Mouse (Mus musculus): ENCODE results near the gene Gm13090.
A peak's percentile ranks its signal among the peaks of the same experiment; 100 is the strongest.

Gm13090 gene

DNA sequence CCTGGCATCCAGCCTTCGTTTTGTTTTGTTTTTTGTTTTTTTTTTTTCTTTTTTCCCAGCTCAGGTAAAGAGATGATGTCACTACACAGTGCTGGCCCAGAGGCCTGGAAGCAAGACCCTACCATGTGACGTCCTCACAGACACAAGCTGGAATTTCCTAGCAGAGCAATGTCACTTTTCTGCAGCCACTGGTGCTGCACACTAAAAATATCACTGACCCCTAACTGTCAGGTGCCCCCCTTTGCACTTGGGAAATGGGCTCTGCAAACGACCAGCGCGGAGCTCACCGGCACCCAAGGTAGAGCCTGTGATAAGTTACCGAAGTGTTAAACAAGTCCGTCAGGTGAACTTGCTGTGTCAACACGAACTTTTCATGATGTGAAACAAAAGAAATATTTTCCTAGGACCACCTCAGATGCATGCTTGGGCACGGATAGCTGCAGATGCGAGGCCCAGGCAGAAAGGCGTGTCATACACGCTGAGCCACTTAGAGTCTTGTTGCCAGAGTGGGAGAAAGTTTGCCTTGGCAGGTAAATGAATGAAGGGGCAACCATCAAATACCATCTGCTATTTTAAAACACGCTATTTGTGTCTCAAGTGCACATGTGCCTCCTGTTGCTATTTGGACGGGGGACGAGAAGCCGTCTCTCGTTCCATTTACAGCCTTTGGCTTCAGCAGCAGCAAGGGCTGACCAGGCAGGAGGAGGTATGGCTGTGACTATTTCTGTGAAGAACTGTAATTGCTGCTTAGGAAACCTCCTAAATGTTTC is 7.1 kb downstream of the Gm13090 start:
- DNase-seq (ENCODE audit: low spot score in 2 of 2), result no peak

DNA sequence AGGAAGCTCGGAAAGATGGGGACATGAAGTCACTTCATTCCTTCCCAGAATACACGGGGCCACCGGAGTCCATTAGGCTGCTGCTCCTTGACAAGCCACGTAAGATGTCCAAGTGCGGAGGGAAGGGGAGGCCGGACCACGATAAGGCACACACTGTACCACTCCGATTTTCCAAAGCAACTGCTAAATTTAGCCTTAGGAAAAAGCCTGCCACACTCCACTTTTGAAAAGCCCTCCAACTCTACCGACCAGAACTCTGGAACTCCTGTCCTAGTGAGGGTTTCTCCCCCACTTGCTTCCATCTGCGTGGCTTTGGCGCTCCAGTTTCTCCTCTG is 7.7 kb downstream of the Gm13090 start:
- no peak for DNase-seq (ENCODE audit: low spot score in 2 of 2)

DNA sequence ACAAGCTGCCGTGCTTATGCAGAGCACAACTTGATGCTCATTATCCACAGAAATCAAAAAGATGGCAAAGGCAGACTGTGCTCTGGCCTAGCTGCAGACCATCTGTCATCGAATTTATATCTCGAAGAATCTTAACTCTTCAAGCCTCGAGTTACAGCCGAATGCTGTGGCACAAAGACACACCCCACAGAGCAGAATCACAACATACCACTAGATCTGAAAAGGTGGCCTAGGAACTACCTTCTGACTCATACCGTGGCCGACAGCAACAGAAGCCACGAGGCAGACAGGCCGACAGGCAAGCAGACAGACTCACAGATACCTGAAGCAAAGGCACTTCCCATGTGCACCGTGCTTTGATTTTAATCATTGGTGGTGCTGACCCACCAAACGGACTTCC is 14.3 kb downstream of the Gm13090 start:
- peak in 1 of 2 experiments; percentile 63 for DNase-seq (ENCODE audit: low spot score in 2 of 2)

DNA sequence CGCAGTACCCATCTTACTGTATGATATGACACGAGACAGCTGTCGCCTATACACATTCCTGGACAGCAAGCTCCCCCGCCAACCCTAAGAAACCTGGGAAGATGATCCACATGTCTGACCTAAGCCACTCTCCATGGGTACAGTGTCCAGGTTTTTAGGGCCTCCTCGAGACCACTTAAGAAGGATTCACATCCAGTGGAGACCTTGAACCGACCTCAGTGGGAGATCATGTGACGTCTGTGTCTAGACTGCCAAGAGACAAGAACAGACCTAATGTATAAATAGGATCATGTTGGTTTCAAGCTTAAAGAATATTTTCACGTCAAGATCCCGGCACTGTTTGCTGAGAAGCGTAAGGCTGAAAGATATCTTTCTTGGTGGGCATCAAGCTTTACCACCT is 14.8 kb downstream of the Gm13090 start:
- DNase-seq (ENCODE audit: low spot score in 2 of 2), result no peak

DNA sequence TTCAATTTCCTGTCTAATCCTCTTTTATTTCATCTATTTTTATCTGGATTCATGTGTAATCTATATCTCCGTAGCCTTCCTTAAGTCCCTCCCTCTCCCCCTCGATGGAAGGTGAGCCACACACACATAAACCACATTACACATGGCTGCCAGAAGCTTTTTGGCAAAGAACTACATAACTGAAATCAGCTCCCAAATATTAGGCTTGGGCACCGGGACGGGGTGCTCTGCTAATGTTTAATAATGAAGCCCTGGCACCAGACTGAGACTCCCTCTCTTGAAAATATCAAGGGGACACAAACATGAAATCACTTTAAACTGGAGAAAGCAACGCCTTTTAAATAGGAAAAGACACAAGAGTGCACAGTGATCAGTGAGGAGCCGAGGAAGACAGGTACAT is 16.5 kb downstream of the Gm13090 start:
- DNase-seq (ENCODE audit: low spot score in 2 of 2), result no peak

DNA sequence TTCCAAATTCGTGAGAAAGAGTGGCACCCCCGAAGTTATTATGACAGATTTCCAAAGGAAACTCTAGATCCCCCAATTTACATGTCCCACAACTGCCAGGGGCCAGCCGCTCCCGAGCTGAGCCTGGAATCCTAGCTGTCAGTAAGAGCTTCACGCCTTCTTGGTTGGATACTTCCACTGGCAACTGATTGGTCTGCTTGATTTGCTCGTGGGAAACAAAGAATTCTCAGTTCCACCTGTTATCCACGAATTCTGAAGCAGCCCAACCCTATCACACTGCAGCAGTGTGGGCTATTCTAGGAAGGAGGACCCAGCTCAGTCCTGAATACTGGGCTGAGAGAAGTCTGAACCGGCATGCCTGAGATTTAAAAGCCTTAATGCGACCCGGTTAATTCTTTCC is 17.1 kb downstream of the Gm13090 start:
- no peak for DNase-seq (ENCODE audit: low spot score in 2 of 2)

DNA sequence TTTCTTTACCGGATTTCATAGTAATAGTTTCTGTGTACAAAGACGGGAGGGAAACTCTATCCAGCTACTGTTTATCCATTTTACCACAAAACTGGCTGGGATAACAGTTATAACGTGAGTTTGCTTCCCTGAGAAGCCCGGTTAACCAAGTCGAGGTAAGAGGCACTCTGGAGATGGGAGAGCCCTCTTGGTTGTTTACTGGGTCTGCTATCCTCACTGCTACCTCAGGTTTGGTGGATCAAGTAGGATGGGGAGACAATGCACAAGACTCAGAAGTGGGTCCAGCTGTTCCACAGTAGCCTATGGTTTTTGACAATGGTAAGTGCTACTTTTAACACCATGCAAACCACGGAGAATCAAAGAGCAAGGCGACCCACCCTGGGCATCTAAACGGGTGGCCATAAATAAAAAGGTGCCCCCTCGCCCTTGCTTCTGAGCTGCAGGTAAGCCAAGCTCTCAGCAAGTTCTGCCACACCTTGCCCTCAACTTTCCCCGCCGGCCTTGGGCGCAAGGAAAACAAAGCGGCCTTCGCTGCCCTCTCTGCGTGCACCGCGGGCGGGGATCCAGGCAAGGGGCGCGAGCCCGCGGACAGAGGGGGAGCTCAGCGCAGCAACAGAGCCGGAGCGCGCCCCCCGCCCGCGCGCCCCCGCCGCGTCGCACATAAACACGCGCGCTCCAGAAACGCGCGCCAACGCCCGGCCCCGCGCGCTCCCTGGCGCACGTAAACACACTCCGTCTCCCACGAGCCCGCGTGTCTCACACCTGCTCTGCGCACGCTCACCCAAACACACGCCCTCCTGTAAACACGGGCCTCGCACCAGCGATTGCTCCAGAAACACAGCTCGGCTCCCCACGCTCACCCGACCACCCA is 18.0 kb downstream of the Gm13090 start:
- peak; percentile 81 to 87 for DNase-seq (ENCODE audit: low spot score in 2 of 2)

DNA sequence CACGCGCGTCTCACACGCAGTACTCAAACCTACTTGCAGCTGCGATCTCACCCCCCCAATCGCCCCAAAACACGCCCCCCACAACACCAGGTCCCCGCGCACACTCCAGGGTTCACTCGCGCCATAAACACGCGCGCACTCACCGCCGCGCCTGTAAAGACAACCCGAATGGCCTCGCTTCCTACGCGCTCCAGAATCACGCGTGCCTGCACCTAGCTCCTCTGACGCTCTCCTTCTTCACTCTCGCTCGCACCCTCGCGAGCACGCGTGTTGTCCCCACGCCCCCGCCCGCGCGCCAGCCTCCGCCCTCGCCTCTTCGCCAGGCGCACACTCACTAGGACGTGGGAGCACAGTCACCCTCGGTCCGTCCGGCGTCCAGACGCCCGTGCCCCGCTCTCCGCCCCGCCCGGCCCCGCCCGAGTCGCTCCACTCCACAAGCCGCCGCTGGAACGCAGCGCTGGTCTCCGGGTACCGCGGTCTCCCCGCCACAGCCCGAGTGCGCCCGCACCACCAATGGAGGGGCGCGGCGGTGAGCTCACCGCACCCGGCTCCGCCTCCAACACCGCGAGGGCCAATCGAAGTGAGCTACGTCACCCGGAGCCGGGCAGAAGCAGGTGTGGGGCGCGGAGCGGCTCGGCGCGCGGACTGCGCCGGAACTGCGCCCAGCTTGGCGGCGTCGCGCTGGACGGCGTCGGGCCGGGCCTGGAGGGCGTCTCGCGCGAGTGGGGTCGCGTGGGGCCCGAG is 18.8 kb downstream of the Gm13090 start:
- peak; percentile 95 for DNase-seq (ENCODE audit: low spot score in 2 of 2)

DNA sequence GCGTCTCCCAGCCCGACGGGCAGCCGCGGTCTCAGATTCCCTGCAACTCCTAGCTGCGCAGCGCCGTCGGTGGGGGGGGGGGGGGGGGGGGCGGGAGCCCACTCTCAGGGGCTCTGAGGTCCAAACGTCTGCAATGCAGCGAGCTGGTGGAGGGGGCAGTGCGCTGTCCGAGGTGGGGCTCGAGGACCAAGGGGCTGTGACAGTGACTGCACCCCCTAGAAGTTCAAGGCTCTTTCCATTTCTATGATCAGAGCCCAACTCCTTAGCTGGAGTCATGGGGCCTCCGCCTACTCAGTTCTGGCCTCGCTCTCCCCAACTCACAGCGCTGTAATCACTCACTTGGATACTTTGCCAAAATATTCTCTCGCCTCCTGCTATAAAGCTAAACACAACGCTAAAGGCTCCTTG is 19.5 kb downstream of the Gm13090 start:
- no peak for DNase-seq (ENCODE audit: low spot score in 2 of 2)

DNA sequence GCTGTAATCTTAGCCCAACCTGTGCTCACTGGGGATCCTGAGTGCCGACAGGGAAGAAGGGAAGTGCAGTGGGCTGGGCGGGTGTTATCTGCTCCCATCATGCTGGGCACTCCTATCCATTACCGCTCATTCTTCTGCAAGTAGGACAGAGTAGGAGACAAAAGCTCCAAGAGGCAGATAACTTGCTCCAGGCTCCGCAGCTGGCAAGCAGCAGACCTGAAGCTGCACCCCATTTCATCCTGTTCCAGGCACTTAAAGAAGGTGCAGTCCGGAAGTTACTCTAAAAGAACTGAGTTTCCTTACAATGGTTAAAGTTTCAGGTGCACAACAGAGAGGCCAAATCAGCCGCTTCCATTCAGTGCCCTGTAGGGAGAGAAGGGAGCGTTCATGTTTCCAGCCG is 21.9 kb downstream of the Gm13090 start:
- no peak for DNase-seq (ENCODE audit: low spot score in 2 of 2)

DNA sequence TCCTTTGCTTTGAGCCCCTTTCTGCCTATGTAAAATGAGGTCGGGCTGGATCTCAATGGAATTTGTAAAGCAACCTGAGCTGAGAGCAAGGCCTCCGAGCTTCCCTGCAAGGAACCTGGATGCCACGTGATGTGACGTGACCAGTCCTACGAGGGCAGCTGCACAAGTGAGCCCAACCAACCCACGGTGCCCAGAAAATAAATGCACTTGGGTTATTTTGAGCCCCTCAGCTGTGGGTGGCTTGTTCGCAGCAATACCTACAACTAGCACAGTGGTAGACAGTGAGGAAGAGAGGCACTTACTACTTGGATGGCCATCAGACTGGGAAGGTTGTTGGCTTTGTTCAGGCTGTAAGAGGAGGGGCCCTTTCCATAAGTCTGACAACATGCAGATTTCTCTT is 25.2 kb downstream of the Gm13090 start:
- no peak for DNase-seq (ENCODE audit: low spot score in 2 of 2)

DNA sequence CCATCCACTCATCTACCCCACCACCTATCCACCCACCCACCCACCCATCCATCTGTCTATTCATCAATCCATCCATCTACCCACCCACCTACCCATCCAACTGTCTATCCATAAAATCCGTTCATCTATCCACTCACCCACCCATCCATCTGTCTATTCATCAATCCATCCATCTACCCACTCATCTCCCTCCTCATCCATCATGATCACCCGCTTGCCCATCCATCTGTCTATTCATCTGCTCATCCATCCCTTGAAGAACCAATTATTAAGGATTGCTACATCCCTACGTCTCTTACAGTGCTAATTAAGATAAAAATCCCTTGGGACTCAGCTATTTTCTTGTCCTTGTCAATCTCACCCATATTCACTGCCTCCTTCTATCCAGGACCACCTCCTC is 29.5 kb downstream of the Gm13090 start:
- no peak for DNase-seq (ENCODE audit: low spot score in 2 of 2)

DNA sequence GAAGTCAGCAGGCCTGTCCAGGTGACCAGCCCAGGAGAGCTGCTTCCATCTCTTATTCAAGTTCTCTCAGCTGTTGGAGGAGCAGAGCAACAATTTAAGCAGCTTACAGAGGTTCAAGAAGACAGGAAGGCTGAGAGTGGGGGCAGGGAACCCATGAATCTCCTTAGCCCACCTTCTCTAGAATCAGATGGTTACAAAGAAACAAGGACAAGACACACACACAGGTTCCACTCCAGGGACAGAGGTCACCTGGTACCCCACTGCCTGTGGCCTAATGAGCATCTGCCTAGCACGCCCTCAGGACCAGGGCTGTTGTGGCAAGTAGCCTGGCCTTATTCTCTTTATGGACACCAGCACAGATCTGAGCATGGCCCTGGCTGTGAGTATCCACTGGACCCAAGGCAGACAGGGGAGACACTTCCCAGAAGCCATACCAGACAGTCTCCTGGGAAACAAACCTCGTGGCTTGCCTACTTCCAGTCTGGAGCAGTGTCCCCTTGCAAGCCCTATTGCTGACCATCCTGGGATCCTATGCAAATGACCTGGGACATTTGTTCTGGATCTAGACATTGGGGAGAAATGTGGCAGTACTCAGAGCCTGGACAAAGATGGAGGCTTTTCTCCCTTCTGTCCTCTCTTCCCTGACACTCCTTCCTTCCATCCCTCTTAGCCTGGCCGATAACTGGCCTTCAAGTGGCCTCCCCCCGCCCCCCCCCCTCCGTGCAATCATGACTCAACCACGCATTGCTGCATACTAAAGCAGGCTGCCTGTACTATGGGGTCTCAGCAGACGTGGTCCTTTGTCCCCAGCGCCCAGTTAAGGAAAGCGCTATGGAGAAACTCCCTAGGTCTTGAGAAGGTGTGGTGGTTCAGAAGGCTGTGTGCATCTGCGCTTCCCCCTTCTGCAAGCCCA is 38.5 kb downstream of the Gm13090 start:
- DNase-seq (ENCODE audit: low spot score in 2 of 2), result peak in 1 of 2 experiments; percentile 32

DNA sequence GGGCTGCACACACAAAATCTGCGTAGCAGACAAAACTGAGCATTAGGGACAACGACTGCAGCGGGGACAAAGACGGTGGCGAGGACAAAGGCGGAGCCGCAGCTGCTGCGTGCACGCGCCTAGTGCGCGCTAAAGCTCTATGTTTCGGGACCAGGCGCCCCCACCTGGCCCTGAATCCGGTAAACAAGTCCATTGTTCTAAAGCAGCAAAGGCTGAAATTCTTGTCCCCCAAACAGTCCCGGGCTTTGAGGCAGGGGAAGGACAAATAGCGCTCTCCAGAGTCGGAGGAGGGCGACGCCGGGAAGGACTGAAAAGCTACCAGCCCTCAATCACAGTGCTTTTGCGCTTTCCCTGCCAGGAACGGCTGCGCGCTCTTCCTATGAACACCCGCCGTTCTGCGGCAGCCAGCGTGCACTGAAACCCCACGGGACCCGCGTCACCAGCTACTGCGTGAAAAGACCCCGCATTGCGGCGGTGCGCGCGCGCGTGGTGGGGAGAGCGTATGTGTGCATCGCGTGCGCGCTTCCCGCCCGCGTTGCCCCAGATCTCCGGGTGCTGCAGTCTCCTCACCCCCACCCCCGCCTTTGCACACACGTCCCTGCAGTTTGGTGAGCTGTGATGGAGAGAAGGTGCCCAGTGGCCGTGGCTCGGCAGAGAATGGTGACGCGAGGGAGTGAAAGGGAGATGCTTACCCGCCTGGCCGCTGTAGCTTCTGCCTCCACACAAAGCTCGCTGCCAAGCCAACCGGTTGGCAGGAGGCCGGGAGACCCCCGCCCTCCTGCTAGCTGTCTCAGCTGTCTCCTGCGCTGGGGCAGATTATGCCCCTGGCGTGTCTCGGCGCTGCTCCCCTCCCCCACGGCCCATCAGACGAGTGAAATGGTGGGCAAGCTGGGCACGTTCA is 39.5 kb downstream of the Gm13090 start:
- peak; percentile 95 for DNase-seq (ENCODE audit: low spot score in 2 of 2)

DNA sequence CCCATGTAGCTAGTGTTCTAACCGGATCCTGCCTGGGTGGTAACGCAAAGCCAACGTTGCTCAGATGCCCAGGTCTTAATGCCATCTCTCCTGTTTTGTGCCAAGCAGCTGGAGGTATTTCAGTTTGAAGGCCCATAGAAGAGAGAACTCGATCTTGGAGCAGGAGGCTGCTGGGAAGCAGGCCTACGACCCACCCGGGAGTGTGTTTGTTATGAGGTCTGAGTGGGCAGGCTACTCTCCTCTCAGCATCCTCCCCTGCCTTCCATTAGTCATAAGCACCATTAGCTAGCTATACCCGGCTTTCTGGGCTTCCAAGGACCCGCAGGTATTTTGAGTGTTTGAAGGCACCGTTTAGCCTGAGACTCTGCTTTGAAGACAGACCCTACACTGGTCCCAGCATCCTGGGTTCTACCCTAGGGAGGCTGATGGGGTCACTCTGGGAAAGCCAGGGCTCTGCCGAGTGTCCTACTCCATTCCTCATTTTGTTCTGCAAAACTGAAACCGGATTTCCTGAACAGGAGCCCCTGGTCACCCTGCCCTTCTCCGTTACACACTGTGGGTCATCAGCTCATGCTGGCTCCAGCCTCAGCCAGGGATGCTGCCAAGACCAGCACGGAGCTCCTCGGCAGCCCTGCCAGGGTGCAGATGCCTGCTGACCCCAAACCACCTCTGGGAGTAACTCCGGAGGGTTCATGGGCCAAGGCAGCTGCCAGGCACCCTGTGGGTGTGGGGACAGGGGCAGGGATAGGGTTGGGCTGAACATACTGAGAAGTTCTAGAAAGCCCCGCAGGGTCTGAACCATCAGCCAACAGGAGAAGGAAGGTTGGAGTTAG is 40.6 kb downstream of the Gm13090 start:
- peak in 1 of 2 experiments; percentile 33 for DNase-seq (ENCODE audit: low spot score in 2 of 2)

DNA sequence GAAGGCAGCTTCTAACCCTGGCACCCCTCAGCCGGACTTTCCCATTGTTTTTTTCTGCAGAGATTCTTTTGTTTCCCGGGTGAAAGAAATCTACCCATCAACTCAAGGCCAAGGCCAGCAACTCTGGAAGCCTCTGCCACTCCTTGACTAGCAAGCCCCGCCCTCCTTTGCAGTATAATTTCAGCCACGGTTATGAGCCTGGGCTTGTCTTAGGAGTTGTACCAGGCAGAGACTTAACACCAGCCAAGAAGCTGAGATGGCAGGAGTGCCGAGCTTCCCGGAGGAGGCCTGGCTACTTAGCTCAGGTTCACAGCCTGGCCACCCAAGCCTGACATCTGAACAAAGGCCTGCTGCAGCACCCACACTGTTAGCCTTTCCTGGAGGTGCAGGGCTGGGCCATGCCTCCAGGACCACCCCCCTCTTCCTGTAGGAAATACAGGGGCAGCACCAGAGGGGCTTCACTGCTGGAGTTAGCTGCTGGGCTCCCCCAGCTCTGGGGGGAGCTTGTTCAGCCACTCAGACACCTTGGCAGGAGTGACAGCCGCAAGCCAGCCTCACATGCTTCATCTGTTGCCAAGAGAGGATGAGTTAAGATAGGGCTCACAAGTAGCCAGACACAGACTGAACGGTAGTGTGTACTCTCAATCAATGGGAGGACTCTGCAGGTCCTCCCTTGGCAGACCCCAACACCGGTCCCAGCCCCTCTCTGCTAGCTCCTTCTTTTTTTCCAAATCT is 41.6 kb downstream of the Gm13090 start:
- no peak for DNase-seq (ENCODE audit: low spot score in 2 of 2)

DNA sequence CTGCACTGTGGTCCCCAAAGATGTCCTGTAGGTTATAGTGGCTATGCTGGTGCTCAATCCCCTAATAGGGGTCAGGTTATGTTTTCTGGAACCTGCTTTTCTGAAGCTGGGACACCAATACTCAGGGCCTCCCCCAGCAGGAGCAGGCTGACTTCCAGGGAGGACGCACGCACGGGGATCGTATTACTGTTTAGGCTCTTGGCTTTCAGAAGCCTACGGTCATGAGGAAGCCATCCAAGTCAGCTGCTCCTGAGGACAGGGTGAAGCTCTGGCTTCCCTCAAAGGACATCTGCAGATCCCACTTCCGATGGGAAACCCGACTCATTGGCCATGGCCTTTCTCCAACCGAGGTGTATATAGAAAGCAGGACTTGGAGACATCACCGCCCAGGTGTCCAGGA is 43.1 kb downstream of the Gm13090 start:
- no peak for DNase-seq (ENCODE audit: low spot score in 2 of 2)

DNA sequence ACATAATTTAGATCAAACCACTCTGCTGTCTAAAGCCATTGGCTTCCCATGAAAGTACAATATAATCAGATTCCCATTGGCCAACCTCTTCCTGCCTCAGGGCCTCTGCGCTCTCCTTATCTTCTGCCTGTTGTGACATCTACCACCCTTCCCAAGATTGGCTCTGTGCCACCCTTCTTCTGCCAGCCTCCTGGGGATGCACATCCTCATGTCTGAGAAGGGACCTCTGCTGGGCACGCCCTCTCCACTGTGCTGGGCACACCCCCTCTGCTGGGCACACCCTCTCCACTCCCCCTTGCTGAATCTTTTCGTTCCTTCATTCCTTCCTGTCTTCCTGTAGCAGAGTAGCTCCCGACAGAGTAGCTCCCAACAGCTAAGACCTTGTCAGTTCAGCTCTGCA is 44.4 kb downstream of the Gm13090 start:
- peak in 1 of 2 experiments; percentile 46 for DNase-seq (ENCODE audit: low spot score in 2 of 2)

DNA sequence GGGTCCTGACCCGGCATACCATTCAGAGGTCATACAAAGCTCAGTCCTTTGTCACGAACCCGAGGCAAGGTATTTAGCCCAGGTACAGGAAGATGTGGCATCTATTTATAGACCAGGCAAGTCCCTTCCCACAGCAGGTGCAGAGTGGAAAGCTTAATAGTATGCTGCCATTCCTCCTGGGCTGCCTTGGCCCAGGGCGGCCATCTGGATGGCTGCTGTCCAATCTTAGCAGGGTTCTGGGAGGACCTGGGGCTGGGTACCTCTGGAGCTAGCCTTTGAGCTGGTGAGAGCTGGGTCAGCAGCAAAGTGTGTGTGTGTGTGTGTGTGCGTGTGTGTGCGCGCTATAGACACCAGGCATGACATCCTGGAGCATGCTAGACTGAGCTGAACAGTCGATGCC is 46.1 kb downstream of the Gm13090 start:
- no peak for DNase-seq (ENCODE audit: low spot score in 2 of 2)
